ENCODE assay signal across 15 mouse cellular contexts in genomic region chr6:112788617-112789016, GRCm38 (mm10).
DNase-seq lines count a peak whose midpoint lies in the region; ATAC-seq and TF ChIP-seq lines count a peak whose summit lies in the region.
"Had no signal": no experiment of that assay in that cellular context is flagged by ENCODE, and none has a peak within 500 bp of the region (broad histone marks: within the 10 kb centered on the region; RNA-seq: fewer than 3 reads in every experiment).

No protein-coding gene starts in this region.

- peak; percentile 22 for DNase-seq in kidney, postnatal 0 days (ENCODE audit: low spot score)
- no peak for DNase-seq in kidney, postnatal 14 days
- peak; percentile 26 for DNase-seq in hindbrain, postnatal 0 days (ENCODE audit: low spot score)
- DNase-seq in ovary, postnatal 10 days (ENCODE audit: low spot score): no peak
- DNase-seq in liver: no peak
- DNase-seq in left cerebral cortex, postnatal 14 days (ENCODE audit: low spot score in 2 of 2): no peak
- DNase-seq: cerebellum, adult 11-12 months; embryo, embryonic 11 days; gastrocnemius, postnatal 25 days; thymus, postnatal 36 days had no signal

- no peak overlapping the region for H3K9ac ChIP-seq in kidney, postnatal 0 days (ENCODE audit: low read depth, low read length)
- no peak overlapping the region for H3K9ac ChIP-seq in forebrain, embryonic 16.5 days (replicated peaks; ENCODE audit: low read depth, low read length)
- no peak overlapping the region for H3K9ac ChIP-seq in hindbrain, postnatal 0 days (replicated peaks; ENCODE audit: low read length)
- no peak overlapping the region for H3K9ac ChIP-seq in neural tube, embryonic 15.5 days (replicated peaks)
- H3K9ac ChIP-seq: heart, embryonic 13.5 days; liver, embryonic 15.5 days had no signal

- TF ChIP-seq CTCF in kidney, postnatal 0 days (IDR thresholded peaks at IDR 0.05; ENCODE audit: low read depth): no peak
- no peak for TF ChIP-seq CTCF in hindbrain, postnatal 0 days (IDR thresholded peaks at IDR 0.05; ENCODE audit: low read depth)

- intact Hi-C loops in left cerebral cortex, postnatal 14 days (cut with DNase I): no loop called here

- no peaks in the 10 kb centered on the region for H3K27me3 ChIP-seq in kidney, postnatal 0 days (ENCODE audit: insufficient read depth, low read length)
- no peaks in the 10 kb centered on the region for H3K27me3 ChIP-seq in forebrain, embryonic 16.5 days (replicated peaks; ENCODE audit: control insufficient read depth, insufficient read depth, low read length)
- no peaks in the 10 kb centered on the region for H3K27me3 ChIP-seq in hindbrain, postnatal 0 days (ENCODE audit: insufficient read depth, low read length)
- H3K27me3 ChIP-seq in neural tube, embryonic 15.5 days (replicated peaks): no peaks in the 10 kb centered on the region
- H3K27me3 ChIP-seq: heart, embryonic 13.5 days; liver, embryonic 15.5 days had no signal

- H3K4me2 ChIP-seq in kidney, postnatal 0 days (ENCODE audit: low read length): no peak overlapping the region
- H3K4me2 ChIP-seq in forebrain, embryonic 16.5 days (ENCODE audit: low read length): no peak overlapping the region
- H3K4me2 ChIP-seq in hindbrain, postnatal 0 days (ENCODE audit: low read depth, low read length): no peak overlapping the region
- H3K4me2 ChIP-seq in neural tube, embryonic 15.5 days: no peak overlapping the region
- H3K4me2 ChIP-seq: heart, embryonic 13.5 days; liver, embryonic 15.5 days had no signal

- no peak for ATAC-seq in kidney, postnatal 0 days (replicated peaks; ENCODE audit: low FRiP score, low read depth)
- 0 out of 2 replicates have a peak, but pooled peaks have one; percentile 33 for ATAC-seq in forebrain, embryonic 16.5 days
- peak; percentile 60 for ATAC-seq in hindbrain, postnatal 0 days
- ATAC-seq in neural tube, embryonic 15.5 days (ENCODE audit: low FRiP score): peak; percentile 38; the same call in 1 of the 2 replicates

- no peaks in the 10 kb centered on the region for H3K9me3 ChIP-seq in kidney, postnatal 0 days (replicated peaks; ENCODE audit: low read length)
- no peaks in the 10 kb centered on the region for H3K9me3 ChIP-seq in forebrain, embryonic 16.5 days (ENCODE audit: control insufficient read depth, low read length)
- no peaks in the 10 kb centered on the region for H3K9me3 ChIP-seq in hindbrain, postnatal 0 days (ENCODE audit: low read length)
- no peaks in the 10 kb centered on the region for H3K9me3 ChIP-seq in neural tube, embryonic 15.5 days (replicated peaks)
- H3K9me3 ChIP-seq: liver, embryonic 15.5 days had no signal

- 30% methylated on average over 10 of the region's 10 CpGs for WGBS in kidney, postnatal 0 days
- 32% methylated on average over 10 of the region's 10 CpGs for WGBS in forebrain, embryonic 16.5 days
- 21% methylated on average over 10 of the region's 10 CpGs for WGBS in hindbrain, postnatal 0 days
- WGBS in neural tube, embryonic 15.5 days: 38% methylated on average over 10 of the region's 10 CpGs

- H3K4me3 ChIP-seq in kidney, postnatal 0 days (replicated peaks; ENCODE audit: low read depth, low read length): no peak overlapping the region
- no peak overlapping the region for H3K4me3 ChIP-seq in forebrain, embryonic 16.5 days (replicated peaks; ENCODE audit: low read length)
- no peak overlapping the region for H3K4me3 ChIP-seq in hindbrain, postnatal 0 days (ENCODE audit: low read length)
- no peak overlapping the region for H3K4me3 ChIP-seq in neural tube, embryonic 15.5 days (replicated peaks)
- H3K4me3 ChIP-seq: heart, embryonic 13.5 days; liver, embryonic 15.5 days had no signal

- H3K27ac ChIP-seq in kidney, postnatal 0 days: no peak overlapping the region
- no peak overlapping the region for H3K27ac ChIP-seq in forebrain, embryonic 16.5 days (ENCODE audit: low read length)
- H3K27ac ChIP-seq in hindbrain, postnatal 0 days: no peak overlapping the region
- no peak overlapping the region; the same call in 1 of the 2 replicates for H3K27ac ChIP-seq in neural tube, embryonic 15.5 days (replicated peaks)
- H3K27ac ChIP-seq: heart, embryonic 13.5 days; liver, embryonic 15.5 days; macrophage had no signal

- H3K4me1 ChIP-seq in kidney, postnatal 0 days (replicated peaks; ENCODE audit: insufficient read depth, low read length): no peaks in the 10 kb centered on the region
- H3K4me1 ChIP-seq in forebrain, embryonic 16.5 days (replicated peaks; ENCODE audit: control insufficient read depth, insufficient read depth, low read length): peaks cover 2% of the 10 kb centered on the region
- H3K4me1 ChIP-seq in hindbrain, postnatal 0 days (ENCODE audit: insufficient read depth, low read length): 0 out of 2 replicates have a peak, but pooled peaks cover 8% of the 10 kb centered on the region
- H3K4me1 ChIP-seq in neural tube, embryonic 15.5 days: peaks cover 28% of the 10 kb centered on the region
- H3K4me1 ChIP-seq: heart, embryonic 13.5 days; liver, embryonic 15.5 days had no signal

- H3K36me3 ChIP-seq in kidney, postnatal 0 days (ENCODE audit: insufficient read depth, low read length): no peaks in the 10 kb centered on the region
- no peaks in the 10 kb centered on the region; the same call in 1 of the 2 replicates for H3K36me3 ChIP-seq in forebrain, embryonic 16.5 days (ENCODE audit: control insufficient read depth, insufficient read depth)
- no peaks in the 10 kb centered on the region for H3K36me3 ChIP-seq in hindbrain, postnatal 0 days (ENCODE audit: insufficient read depth, low read length)
- H3K36me3 ChIP-seq in neural tube, embryonic 15.5 days: peaks cover 9% of the 10 kb centered on the region
- H3K36me3 ChIP-seq: heart, embryonic 13.5 days; liver, embryonic 15.5 days had no signal

Comparison
In these comparisons a context has a peak if more than half of its experiments do, and no peak if none do; other contexts are left out.
1. DNase-seq: peak in kidney, postnatal 0 days (single experiment) and hindbrain, postnatal 0 days (single experiment); none in kidney, postnatal 14 days (single experiment), ovary, postnatal 10 days (single experiment), liver (single experiment) and left cerebral cortex, postnatal 14 days (0 of 2).